ENCODE assay signal across 1 mouse cellular context in the genomic region with DNA sequence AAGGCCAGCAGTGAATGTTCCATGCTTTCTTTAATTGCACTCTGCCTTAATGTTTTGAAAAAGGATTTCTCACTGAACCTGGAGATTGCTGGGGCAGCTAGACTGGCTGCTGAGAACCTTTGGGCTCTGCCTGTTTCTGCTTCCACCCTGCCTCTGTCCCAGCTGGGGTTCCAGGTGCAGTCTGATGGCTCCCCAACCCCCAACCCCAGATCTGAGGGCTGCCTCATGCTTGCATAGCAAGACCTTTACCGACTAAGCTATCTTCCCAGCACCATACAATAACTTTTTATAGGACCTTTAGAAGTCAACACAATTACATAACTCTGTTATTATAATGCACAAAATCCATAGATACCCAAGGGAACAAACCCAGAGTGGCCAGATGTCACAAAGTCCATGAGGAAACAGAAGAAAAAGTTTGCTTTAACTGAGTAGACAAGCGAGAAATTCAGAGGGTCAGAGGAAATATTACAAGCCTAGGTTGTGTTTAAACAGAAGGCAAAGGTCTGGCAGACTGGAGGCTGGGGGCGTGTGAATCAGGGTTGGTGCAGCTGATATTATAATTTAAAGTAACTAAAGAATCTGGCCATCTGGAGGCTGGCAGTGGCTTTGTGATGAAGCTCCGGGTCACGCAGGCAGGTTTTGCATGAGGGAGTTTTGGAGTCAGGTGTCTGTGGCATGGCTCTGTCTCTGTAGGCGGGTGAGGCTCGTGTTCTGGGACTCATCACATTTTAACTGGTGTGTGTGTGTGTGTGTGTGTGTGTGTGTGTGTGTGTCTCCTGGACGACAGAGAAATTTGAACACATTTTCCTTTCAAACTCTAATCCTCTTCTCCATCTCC.
A peak's percentile ranks its signal among the peaks of the same experiment; 100 is the strongest.
TF ChIP-seq lines count a peak whose summit lies in the region.

No protein-coding gene starts in this region.

TF ChIP-seq in CH12.LX, 34 proteins besides CTCF, POLR2A, EP300 and RAD21 (continued from another document):
- TF ChIP-seq PAX5 (IDR thresholded peaks at IDR 0.05; ENCODE audit: low read length) (no peak), MAX (IDR thresholded peaks at IDR 0.05; ENCODE audit: low read length) (0 out of 2 replicates have a peak, but pooled peaks have one; percentile 58), SMC3 (IDR thresholded peaks at IDR 0.05; ENCODE audit: low read depth, low read length) (peak; percentile 17; the same call in 1 of the 2 replicates), NELFE (IDR thresholded peaks at IDR 0.05; ENCODE audit: low read depth, low read length) (no peak), MAFK (IDR thresholded peaks at IDR 0.05; ENCODE audit: insufficient replicate concordance, low read length) (no peak), RCOR1 (conservative IDR thresholded peaks at IDR 0.05; ENCODE audit: low read depth, low read length) (0 out of 2 replicates have a peak, but pooled peaks have one; percentile 67), ZMIZ1 (IDR thresholded peaks at IDR 0.05; ENCODE audit: low read depth, low read length) (no peak), ZNF384 (IDR thresholded peaks at IDR 0.05; ENCODE audit: low read depth, low read length) (no peak), MEF2A (IDR thresholded peaks at IDR 0.05; ENCODE audit: borderline replicate concordance, low read depth, low read length) (peak; percentile 53), JUN (IDR thresholded peaks at IDR 0.05; ENCODE audit: insufficient read depth, low read depth, low read length) (no peak), JUND (conservative IDR thresholded peaks at IDR 0.05; ENCODE audit: low read depth, low read length) (no peak), USF2 (conservative IDR thresholded peaks at IDR 0.05; ENCODE audit: low read depth, low read length) (no peak; the same call in 1 of the 2 replicates), SIN3A (IDR thresholded peaks at IDR 0.05; ENCODE audit: low read length) (no peak), ZC3H11A (IDR thresholded peaks at IDR 0.05; ENCODE audit: low read depth, low read length) (no peak), TBP (conservative IDR thresholded peaks at IDR 0.05; ENCODE audit: low read depth, low read length) (no peak), E2F4 (IDR thresholded peaks at IDR 0.05; ENCODE audit: insufficient replicate concordance, low read depth, low read length) (no peak), CHD2 (IDR thresholded peaks at IDR 0.05; ENCODE audit: low read length) (peak; percentile 55; the same call in 1 of the 2 replicates), MXI1 (IDR thresholded peaks at IDR 0.05; ENCODE audit: low read depth, low read length) (peak; percentile 49), BHLHE40 (IDR thresholded peaks at IDR 0.05; ENCODE audit: low read depth, low read length) (peak; percentile 97), CHD1 (IDR thresholded peaks at IDR 0.05; ENCODE audit: low read depth, low read length) (no peak), GABPA (IDR thresholded peaks at IDR 0.05; ENCODE audit: insufficient replicate concordance, low read depth, low read length) (no peak), ETS1 (conservative IDR thresholded peaks at IDR 0.05; ENCODE audit: low read depth, low read length) (peak; percentile 81), NRF1 (IDR thresholded peaks at IDR 0.05; ENCODE audit: low read depth, low read length) (no peak)
